Mouse (Mus musculus): ENCODE measurements around the gene Lfng. TPM values are rescaled to one million over a fixed set of nuclear protein-coding genes. Genes with fewer than 3 reads are reported as not detected.

Lfng gene
- polyA plus RNA-seq, 1 experiment from 2014 or later, result 34.1 TPM

DNA sequence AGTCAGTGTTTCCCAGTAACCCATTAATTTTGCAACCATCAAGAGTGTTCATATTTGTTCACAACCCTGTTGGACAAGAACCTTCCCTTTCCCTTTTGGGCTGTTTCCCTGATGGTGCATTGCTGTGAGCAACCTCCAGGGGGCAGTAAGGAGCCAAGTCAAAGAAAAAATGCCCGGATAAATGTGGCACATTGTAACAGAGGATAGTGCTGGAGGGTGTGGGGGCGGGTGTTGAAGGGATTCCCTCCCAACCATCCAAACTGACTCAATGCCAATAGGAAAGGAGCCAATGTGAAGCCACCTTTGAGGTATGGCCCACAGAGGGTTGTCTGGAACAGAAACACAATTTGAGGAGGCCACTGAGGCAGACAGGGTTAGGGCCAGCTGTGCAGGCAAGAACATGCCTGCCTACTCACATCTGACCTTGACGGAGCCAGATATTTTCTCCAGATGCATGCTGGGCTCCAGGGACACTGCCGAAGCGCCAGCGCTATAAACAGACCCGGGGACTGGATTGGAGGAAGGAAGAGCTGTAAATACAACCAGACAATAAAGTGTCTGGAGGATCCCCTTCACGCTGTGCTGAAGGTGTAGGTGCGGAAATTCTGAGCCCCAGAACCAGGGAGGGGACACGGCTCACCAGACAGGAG, 38.7 kb upstream of the Lfng start:
- H3K27ac ChIP-seq (ENCODE audit: low read depth, low read length), result no peak overlapping the region
- peak overlapping the region; percentile 19; the same call in 1 of the 2 replicates for H3K9ac ChIP-seq (ENCODE audit: low read depth, low read length)
- peak; percentile 83 for DNase-seq (ENCODE audit: low spot score)
- H3K4me1 ChIP-seq (replicated peaks; ENCODE audit: control insufficient read depth, insufficient read depth, low read length), result peaks cover 6% of the 10 kb centered on the region
- H3K27me3 ChIP-seq (ENCODE audit: control insufficient read depth, insufficient read depth, low read length), result no peaks in the 10 kb centered on the region
- no peak for ATAC-seq (ENCODE audit: low FRiP score)
- 61% methylated on average over 10 of the region's 10 CpGs for WGBS
- no peaks in the 10 kb centered on the region for H3K36me3 ChIP-seq (ENCODE audit: control insufficient read depth, insufficient read depth, low read length)
- no peak overlapping the region for H3K4me2 ChIP-seq (replicated peaks; ENCODE audit: low read depth, low read length)
- H3K4me3 ChIP-seq (ENCODE audit: low read depth, low read length), result no peak overlapping the region
- no peaks in the 10 kb centered on the region for H3K9me3 ChIP-seq (ENCODE audit: control insufficient read depth, low read length)

DNA sequence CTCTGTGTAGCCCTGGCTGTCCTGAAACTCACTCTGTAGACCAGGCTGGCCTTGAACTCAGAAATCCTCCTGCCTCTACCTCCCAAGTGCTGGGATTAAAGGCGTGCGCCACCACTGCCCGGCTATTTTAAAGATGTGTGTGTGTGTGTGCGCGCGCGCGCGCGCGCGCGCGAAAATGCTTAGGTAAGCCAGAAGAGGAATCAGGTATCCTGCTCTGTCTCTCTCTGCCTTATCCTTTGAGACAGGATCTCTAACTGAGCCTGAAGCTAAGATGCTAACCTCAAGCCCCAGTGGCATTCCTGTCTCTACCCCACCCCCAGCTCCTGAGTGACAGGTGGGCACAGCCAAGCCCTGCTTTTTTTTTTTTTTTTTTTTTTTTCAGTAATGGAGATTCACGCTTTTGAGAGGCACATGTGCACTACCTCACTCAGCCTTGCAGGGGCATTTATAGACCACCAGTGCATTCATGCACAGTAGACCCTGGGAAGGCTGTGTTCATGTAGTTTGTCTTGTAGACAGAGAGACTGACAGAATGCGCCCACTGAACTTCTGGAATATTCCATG, 38.0 kb upstream of the Lfng start:
- Histone ChIP-seq H3K4me1 (replicated peaks; ENCODE audit: control insufficient read depth, insufficient read depth, low read length) (peaks cover 6% of the 10 kb centered on the region), H3K4me2 (replicated peaks; ENCODE audit: low read depth, low read length) (no peak overlapping the region), H3K36me3 (ENCODE audit: control insufficient read depth, insufficient read depth, low read length) (no peaks in the 10 kb centered on the region), H3K27ac (ENCODE audit: low read depth, low read length) (no peak overlapping the region), H3K9me3 (ENCODE audit: control insufficient read depth, low read length) (no peaks in the 10 kb centered on the region), H3K4me3 (ENCODE audit: low read depth, low read length) (no peak overlapping the region), H3K9ac (ENCODE audit: low read depth, low read length) (no peak overlapping the region), H3K27me3 (ENCODE audit: control insufficient read depth, insufficient read depth, low read length) (no peaks in the 10 kb centered on the region)
- 83% methylated on average over 16 of the region's 16 CpGs for WGBS
- ATAC-seq (ENCODE audit: low FRiP score), result no peak
- DNase-seq (ENCODE audit: low spot score), result no peak

DNA sequence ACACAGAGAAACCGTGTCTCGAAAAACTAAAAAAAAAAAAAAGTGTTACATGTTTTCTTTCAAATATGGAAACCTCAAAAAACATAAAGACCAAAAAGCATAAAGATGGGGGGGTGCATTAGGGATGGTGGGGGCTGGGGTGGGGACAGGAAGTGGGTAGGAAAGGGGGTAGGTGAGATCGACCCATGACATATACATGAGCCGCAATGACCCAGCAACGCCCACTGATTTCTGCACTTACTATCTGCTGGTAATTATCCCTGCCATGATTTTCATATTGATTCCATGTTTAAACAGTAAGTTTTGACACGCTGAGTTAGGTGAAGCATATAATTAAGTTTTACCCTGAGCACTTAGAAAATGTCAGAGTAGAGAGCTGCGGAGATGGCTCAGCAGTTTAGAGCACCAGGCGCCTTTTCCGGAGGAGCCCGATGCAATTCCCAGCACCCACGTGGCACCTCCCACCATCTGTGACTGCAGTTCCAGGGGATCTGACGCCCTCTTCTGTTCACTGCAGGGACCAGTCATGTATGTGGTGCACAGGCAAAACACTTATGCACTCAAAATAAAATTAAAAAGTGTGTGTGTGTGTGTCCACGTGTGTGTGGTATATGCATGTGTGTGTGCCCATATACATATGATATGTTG, 36.8 kb upstream of the Lfng start:
- Histone ChIP-seq H3K27ac (ENCODE audit: low read depth, low read length) (no peak overlapping the region), H3K4me3 (ENCODE audit: low read depth, low read length) (no peak overlapping the region), H3K4me1 (replicated peaks; ENCODE audit: control insufficient read depth, insufficient read depth, low read length) (peaks cover 3% of the 10 kb centered on the region), H3K36me3 (ENCODE audit: control insufficient read depth, insufficient read depth, low read length) (no peaks in the 10 kb centered on the region), H3K4me2 (replicated peaks; ENCODE audit: low read depth, low read length) (no peak overlapping the region), H3K9me3 (ENCODE audit: control insufficient read depth, low read length) (no peaks in the 10 kb centered on the region), H3K9ac (ENCODE audit: low read depth, low read length) (no peak overlapping the region), H3K27me3 (ENCODE audit: control insufficient read depth, insufficient read depth, low read length) (no peaks in the 10 kb centered on the region)
- ATAC-seq (ENCODE audit: low FRiP score) (no peak), DNase-seq (ENCODE audit: low spot score) (no peak)
- WGBS, result 90% methylated on average over 13 of the region's 13 CpGs

DNA sequence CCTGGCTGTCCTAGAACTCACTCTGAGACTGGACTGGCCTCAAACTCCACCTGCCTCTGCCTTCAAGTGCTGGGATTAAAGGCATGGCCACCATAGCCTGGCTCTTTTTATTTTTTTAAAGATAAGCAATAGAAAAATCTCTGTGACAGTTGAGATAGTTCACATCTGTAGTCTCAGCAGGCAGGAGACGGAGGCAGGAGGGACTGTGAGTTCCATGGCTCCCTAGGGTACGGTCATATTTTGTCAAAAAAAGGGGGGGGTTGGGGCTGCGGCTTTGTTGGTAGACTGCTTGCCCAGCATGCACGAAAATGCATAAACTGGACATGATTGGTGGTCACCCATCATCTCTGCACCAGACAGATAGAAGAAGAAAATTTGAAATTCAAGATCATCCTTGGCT, 35.9 kb upstream of the Lfng start:
- Histone ChIP-seq H3K9ac (ENCODE audit: low read depth, low read length) (no peak overlapping the region), H3K4me2 (replicated peaks; ENCODE audit: low read depth, low read length) (no peak overlapping the region), H3K4me1 (replicated peaks; ENCODE audit: control insufficient read depth, insufficient read depth, low read length) (no peaks in the 10 kb centered on the region; the same call in 1 of the 2 replicates), H3K27me3 (ENCODE audit: control insufficient read depth, insufficient read depth, low read length) (no peaks in the 10 kb centered on the region), H3K36me3 (ENCODE audit: control insufficient read depth, insufficient read depth, low read length) (no peaks in the 10 kb centered on the region), H3K4me3 (ENCODE audit: low read depth, low read length) (no peak overlapping the region), H3K27ac (ENCODE audit: low read depth, low read length) (no peak overlapping the region), H3K9me3 (ENCODE audit: control insufficient read depth, low read length) (no peaks in the 10 kb centered on the region)
- WGBS, result 56% methylated on average over 4 of the region's 4 CpGs
- no peak for DNase-seq (ENCODE audit: low spot score)
- no peak for ATAC-seq (ENCODE audit: low FRiP score)

DNA sequence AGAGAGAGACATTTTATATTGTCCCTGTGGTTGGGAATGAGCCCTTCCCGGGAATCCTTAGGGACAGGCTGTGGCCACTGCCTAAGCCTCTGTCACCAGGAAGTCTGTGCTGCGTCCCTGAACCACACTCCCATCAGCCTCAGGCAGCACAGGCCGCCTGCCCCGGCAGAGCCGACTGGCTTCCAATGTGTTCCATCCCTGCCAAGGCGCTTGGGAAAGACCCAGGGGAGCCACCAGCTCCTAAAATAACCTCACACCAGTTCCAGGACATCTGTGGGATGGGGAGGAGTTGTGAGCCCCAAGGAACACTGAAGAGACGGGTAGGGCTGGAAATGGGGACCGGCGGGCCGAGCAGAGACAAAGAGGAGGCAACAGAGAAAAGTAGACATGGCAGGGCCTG, 35.4 kb upstream of the Lfng start:
- H3K9me3 ChIP-seq (ENCODE audit: control insufficient read depth, low read length), result no peaks in the 10 kb centered on the region
- no peaks in the 10 kb centered on the region for H3K27me3 ChIP-seq (ENCODE audit: control insufficient read depth, insufficient read depth, low read length)
- no peak for ATAC-seq (ENCODE audit: low FRiP score)
- H3K4me1 ChIP-seq (replicated peaks; ENCODE audit: control insufficient read depth, insufficient read depth, low read length), result no peaks in the 10 kb centered on the region; the same call in 1 of the 2 replicates
- WGBS, result 72% methylated on average over 10 of the region's 10 CpGs
- H3K4me2 ChIP-seq (replicated peaks; ENCODE audit: low read depth, low read length), result no peak overlapping the region
- no peak overlapping the region for H3K27ac ChIP-seq (ENCODE audit: low read depth, low read length)
- DNase-seq (ENCODE audit: low spot score), result no peak
- H3K36me3 ChIP-seq (ENCODE audit: control insufficient read depth, insufficient read depth, low read length), result no peaks in the 10 kb centered on the region
- no peak overlapping the region for H3K9ac ChIP-seq (ENCODE audit: low read depth, low read length)
- no peak overlapping the region for H3K4me3 ChIP-seq (ENCODE audit: low read depth, low read length)

DNA sequence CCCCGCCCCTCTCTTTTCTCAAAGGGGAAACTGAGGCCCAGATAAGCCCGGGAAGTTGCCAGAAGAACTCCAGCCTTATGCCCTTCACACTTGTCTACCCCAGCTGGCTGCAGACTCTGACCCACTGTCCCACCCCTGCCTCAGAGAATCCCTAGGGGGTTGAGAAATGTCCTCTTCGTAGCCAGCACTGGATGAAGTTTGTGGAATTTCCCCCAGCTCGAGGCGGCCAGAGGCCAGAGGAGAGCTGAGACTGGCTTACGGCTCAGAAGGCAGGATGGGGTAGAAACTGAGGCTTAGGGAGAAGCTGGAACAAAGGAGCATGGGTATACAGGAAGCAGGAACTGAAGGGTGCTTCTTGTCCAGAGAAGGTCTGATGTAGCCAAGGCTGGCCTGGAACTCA, 34.5 kb upstream of the Lfng start:
- Histone ChIP-seq H3K4me1 (replicated peaks; ENCODE audit: control insufficient read depth, insufficient read depth, low read length) (no peaks in the 10 kb centered on the region; the same call in 1 of the 2 replicates), H3K9ac (ENCODE audit: low read depth, low read length) (no peak overlapping the region), H3K9me3 (ENCODE audit: control insufficient read depth, low read length) (no peaks in the 10 kb centered on the region), H3K27me3 (ENCODE audit: control insufficient read depth, insufficient read depth, low read length) (no peaks in the 10 kb centered on the region), H3K4me2 (replicated peaks; ENCODE audit: low read depth, low read length) (no peak overlapping the region), H3K4me3 (ENCODE audit: low read depth, low read length) (no peak overlapping the region), H3K27ac (ENCODE audit: low read depth, low read length) (no peak overlapping the region), H3K36me3 (ENCODE audit: control insufficient read depth, insufficient read depth, low read length) (no peaks in the 10 kb centered on the region)
- no peak for DNase-seq (ENCODE audit: low spot score)
- 66% methylated on average over 6 of the region's 6 CpGs for WGBS
- no peak for ATAC-seq (ENCODE audit: low FRiP score)

DNA sequence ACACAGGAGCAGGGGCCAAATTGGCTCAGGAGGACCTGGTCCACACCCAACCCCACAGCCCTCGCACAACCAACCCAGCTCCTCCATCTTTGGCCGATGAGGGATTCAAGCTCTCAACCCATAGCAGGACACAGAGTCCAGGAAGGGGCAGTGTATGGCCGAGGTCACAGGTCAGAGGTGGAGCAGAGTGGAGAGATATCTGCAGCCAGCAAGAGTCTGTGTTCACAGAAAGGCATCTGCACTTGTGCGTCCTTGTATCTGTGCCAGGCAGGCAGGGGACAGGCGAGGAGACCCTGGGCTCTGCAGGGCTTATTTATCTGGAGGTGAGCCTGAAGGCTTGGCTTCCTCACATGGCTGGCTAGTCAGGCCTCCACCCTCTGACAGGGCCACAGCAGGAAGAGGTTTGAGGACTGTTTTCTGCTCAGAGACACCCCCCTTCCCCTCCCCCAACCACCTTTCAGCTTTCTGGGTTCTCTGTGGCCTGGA, 31.7 kb upstream of the Lfng start:
- Histone ChIP-seq H3K4me2 (replicated peaks; ENCODE audit: low read depth, low read length) (no peak overlapping the region), H3K36me3 (ENCODE audit: control insufficient read depth, insufficient read depth, low read length) (no peaks in the 10 kb centered on the region), H3K4me1 (replicated peaks; ENCODE audit: control insufficient read depth, insufficient read depth, low read length) (peaks cover 12% of the 10 kb centered on the region), H3K9ac (ENCODE audit: low read depth, low read length) (no peak overlapping the region), H3K4me3 (ENCODE audit: low read depth, low read length) (no peak overlapping the region), H3K27me3 (ENCODE audit: control insufficient read depth, insufficient read depth, low read length) (no peaks in the 10 kb centered on the region), H3K9me3 (ENCODE audit: control insufficient read depth, low read length) (no peaks in the 10 kb centered on the region), H3K27ac (ENCODE audit: low read depth, low read length) (no peak overlapping the region)
- 54% methylated on average over 5 of the region's 5 CpGs for whole genome bisulfite sequencing
- no peak for ATAC-seq (ENCODE audit: low FRiP score)
- DNase-seq (ENCODE audit: low spot score), result no peak

DNA sequence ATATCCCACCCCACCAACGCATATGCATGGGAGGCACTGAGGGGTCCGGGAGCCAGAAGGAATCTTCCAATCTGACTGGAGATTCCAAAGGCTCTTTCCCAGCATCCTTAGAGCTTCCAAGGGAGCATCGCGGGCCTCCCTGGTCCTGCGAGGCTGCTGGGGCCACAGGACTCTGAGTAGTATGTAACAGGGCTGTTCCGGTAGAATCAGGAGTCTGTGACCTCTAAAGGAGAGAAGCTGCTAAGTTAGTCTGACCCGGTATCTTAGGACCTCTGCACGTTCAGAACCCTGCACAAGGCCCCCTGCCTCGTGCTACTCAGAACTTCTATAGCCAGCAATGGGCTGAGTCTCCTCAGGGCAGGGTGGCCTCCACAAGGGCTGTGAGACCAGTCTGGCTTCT, 27.9 kb upstream of the Lfng start:
- H3K4me1 ChIP-seq (replicated peaks; ENCODE audit: control insufficient read depth, insufficient read depth, low read length), result peaks cover 39% of the 10 kb centered on the region
- H3K36me3 ChIP-seq (ENCODE audit: control insufficient read depth, insufficient read depth, low read length), result no peaks in the 10 kb centered on the region
- peak overlapping the region; percentile 7; the same call in 1 of the 2 replicates for H3K9ac ChIP-seq (ENCODE audit: low read depth, low read length)
- no peaks in the 10 kb centered on the region for H3K27me3 ChIP-seq (ENCODE audit: control insufficient read depth, insufficient read depth, low read length)
- H3K4me3 ChIP-seq (ENCODE audit: low read depth, low read length), result no peak overlapping the region
- peak overlapping the region; percentile 58 for H3K27ac ChIP-seq (ENCODE audit: low read depth, low read length)
- peak; percentile 34 for DNase-seq (ENCODE audit: low spot score)
- no peaks in the 10 kb centered on the region for H3K9me3 ChIP-seq (ENCODE audit: control insufficient read depth, low read length)
- WGBS, result 20% methylated on average over 9 of the region's 9 CpGs
- no peak overlapping the region for H3K4me2 ChIP-seq (replicated peaks; ENCODE audit: low read depth, low read length)
- no peak for ATAC-seq (ENCODE audit: low FRiP score)

DNA sequence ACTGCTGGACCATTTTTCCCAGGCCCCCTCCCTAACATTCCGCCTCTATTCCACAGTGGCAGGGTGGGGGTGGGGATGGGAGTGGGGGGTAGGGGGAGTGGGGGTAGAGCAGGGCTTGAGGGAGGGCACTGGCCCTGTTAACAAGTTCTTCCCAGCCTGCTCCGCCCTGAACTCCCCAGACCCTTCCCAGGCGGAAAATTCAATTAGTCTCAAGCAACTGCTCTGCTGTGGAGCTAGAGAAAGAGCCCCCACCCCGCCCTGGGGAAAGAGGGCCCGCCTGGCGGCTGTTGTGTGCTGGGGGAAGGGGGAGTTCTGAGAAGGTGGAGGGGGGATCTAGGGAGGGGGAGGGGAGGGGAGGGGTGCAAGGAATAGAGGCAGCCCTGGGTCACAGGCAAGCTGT, 27.3 kb upstream of the Lfng start:
- no peaks in the 10 kb centered on the region for H3K36me3 ChIP-seq (ENCODE audit: control insufficient read depth, insufficient read depth, low read length)
- H3K4me1 ChIP-seq (replicated peaks; ENCODE audit: control insufficient read depth, insufficient read depth, low read length), result peaks cover 43% of the 10 kb centered on the region
- DNase-seq (ENCODE audit: low spot score) (peak; percentile 79), ATAC-seq (ENCODE audit: low FRiP score) (peak; percentile 81)
- no peaks in the 10 kb centered on the region for H3K27me3 ChIP-seq (ENCODE audit: control insufficient read depth, insufficient read depth, low read length)
- no peak overlapping the region for H3K9ac ChIP-seq (ENCODE audit: low read depth, low read length)
- no peaks in the 10 kb centered on the region for H3K9me3 ChIP-seq (ENCODE audit: control insufficient read depth, low read length)
- no peak overlapping the region for H3K4me3 ChIP-seq (ENCODE audit: low read depth, low read length)
- H3K27ac ChIP-seq (ENCODE audit: low read depth, low read length), result peak overlapping the region; percentile 75
- no peak overlapping the region for H3K4me2 ChIP-seq (replicated peaks; ENCODE audit: low read depth, low read length)
- WGBS, result 0% methylated on average over 5 of the region's 6 CpGs
